Mouse (Mus musculus) heart, adult 2 months (tissue): ENCODE data around the gene Commd9.

ENCODE experiments used
- CTCF ChIP-seq: fragments of 200-600 bp; IDR thresholded peaks from 2 replicates; pipeline ENCODE4 v1.8.1; 2022; ENCODE audit warnings: antibody characterized with exemption, mild to moderate bottlenecking, moderate library complexity
- POLR2A ChIP-seq: fragments of 200-500 bp; IDR thresholded peaks from 2 replicates; pipeline ENCODE4 v1.6.1; 2011; ENCODE audit warnings: mild to moderate bottlenecking, low read depth, low read length, control low read depth; ENCODE audit not compliant: insufficient read depth

DNA sequence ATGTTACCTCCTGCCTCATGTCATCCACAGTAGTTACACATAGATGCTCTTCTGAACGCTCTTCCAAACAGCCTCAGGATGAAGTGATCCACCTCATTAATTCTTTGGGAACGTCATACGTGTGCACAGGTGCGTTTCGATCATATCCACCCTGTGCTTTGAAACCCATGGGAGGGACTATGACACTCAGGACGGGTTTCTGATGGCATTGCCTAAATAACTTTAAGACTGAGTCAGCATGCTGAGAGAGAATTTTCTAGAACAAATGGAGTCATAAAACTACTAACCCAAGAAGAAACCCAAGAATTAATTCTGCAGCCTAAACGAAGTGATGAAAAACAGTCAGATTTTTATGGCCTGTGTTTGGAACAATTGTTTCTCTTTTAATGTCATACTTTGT, 43.3 kb upstream of the Commd9 start:
- TF ChIP-seq CTCF (no peak), POLR2A (no peak)
